Mouse (Mus musculus): ENCODE measurements around the gene Myh14.

Gene Myh14

DNA sequence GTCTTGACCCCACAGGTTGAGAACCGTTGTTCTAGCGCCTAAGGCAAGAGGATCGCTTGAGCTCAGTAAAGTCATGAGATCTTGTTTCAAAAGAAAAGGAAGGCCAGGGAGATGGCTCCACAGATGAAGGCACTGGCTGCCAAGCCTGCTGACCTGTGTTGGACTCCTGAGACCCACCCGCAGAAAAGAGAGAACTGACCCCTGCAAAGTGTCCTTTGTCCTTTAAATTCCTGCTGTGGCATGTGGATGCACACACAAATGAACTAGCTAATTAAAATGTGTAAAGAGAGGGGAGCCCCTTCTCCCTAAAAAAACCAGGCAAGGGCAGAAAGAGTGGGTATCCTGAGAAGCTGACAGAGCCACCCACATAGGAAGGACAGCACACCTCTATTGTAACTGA lies 98.8 kb downstream of the Myh14 start:
- DNase-seq: no peak

DNA sequence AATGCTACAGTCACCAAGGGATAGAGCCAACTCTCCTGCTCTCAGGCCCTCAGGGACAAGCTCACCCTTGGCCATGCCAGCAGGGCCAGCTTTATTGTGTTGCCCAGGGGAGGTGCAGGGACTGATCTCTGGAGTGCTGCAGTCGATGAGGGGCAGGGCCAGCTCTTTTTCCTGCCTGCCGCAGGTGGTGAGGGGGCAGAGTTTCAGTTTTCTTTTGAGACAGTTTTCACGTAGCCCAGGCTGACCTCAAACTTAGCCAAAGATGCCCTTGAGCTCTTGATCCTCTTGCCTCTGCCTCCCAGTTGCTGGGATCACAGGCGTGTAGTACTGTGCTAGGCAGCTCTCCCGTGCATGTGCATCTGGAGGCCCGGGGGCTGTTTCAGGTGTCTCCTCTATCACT lies 99.7 kb downstream of the Myh14 start:
- no peak for DNase-seq

DNA sequence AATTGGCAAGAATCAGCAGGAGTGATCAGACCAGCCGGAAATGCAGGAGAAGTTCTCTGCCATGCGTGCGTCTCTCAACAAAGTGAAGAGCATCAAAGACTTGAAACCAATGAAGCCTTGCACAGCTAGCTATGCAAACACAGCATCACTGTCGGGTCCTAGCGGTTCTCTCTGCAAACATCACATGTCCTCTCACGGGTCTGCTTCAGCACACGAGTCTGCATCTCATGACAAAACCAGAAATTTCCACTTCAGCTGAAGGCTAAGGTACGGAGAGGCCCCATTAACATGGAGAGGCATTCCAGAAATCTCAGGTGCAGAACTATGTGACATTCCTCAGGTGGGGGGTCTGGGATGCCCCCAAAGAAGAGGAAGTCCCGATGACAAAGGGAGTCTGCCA lies 101.8 kb downstream of the Myh14 start:
- DNase-seq: no peak

DNA sequence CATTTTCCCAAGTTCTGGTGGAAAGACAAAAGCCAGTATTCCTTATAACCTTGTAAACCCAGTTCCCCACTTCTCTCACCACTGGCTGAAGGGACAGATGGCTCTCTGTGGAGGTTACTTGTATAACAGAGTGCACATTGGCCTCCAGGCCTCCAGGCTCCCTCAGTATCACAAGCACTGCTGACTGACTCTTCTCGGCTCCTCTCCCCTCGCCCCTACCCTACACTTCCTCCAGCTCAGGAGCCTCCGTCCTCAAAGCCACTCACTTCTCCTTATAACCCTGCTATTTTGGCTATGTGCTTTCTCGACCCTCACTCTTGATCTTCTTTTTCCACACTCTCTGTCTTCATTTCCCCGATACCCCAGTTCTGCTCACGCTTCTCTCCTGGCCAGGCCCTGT lies 105.2 kb downstream of the Myh14 start:
- DNase-seq: no peak

DNA sequence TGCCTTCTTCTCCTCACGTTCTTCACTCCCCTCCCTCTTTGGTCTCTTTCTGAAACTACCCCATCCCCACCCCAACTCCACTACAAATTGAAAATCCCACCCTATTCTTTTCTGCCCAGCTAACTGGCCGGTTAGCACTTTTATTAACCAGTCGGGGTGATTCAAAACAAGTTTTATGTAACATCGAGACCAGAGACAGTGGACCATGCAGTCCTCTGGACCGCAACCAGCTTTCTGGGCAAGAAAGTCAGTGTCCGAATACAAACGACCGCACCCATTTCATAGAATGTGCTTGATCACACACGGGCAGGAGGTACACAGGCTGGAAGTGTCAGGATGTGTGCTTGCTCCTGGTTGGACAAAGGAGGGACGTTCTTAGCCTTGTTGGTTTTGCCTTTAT lies 106.2 kb downstream of the Myh14 start:
- DNase-seq: no peak

DNA sequence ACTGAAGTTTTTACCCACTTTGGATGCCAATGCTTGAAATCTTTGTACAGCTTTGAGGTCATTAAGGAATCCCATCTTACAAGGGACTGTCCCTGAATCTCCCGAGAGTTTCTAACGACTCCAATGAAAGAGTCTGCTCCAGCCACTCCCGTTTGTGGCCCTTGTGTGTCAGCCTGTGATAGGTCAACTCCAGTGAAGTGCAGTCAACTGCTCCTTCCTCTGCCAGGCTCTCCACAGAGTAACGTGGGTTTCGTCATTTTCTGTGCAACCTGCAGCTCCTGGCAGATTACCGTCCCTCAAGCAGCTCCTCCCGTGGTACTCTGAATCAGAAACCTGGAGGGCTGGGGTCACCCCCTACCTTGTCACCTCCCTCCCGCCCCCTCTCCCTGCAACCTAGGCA lies 107.4 kb downstream of the Myh14 start:
- DNase-seq: no peak

DNA sequence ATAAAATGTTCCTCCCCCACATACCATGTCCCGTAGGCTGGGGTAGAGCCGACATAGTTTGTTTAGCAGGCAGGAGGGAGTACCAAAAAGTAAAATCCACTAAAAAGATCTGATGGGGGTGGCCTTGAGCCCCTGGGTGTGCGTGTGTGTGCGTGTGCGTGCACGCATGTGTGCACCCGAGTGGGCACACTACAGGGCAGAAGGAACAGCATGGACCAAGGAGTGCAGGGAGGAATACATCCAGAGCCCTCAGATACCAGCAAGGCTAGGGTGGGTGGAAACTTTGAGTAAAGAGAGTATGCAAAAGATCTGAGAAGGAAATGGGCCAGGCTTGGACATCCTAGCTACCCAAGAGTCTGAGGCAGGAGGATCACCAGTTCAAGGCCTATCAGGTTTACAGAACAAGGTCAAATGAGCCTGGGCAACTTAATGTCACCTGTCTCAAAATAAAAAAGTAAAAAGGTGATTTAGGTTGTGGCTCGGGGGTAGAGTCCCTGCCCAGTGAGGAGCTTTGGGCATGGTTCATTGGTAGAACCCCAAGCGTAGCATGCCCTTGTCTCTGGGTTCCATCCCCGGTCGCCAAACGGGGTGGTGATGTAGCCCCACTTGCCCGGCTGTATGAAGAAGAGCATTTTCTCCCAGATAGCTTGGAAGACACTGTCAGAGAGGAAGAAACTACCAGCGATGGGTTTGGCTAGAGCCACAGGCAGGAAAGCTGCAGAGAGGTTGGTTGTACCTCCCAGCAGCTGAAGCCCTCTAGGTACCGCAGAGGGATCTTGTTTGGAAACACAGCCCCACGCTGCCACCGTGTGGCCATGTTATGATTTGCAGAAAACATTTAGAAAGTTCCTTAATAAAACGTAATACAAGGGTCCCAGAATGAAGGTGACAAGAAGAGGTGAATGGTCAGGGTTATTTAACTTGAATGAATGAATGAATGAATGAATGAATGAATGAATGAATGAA lies 109.9 kb downstream of the Myh14 start:
- DNase-seq: peak; percentile 65

DNA sequence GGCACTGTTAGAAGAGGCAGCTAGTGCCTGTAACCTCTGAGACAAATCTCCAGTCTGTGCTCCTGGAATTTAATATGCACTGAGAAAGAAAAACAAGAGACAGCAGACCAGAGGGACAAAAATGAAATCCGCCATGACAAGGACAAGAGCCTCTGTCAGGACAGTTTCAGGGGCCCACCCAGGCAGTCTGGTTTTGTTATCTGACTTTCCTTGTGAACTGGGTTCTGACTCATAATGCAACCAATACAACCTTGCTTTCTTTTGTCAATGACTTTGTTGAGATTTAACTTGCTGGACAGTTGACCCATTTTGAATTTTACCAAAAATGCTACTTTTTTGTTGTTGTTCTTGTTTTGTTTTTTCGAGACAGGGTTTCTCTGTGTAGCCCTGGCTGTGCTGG lies 113.0 kb downstream of the Myh14 start:
- DNase-seq: no peak
